Mouse (Mus musculus) cortical plate, adult 2 months (tissue): ENCODE measurements at regions not wholly inside any gene's neighbourhood (a gene's known extent, or its start where the extent isn't known, plus 50 kb on each side); places are given as distances from the start of the nearest gene placed in this dataset.

Source experiments
- CTCF ChIP-seq: fragments of 200-500 bp; IDR thresholded peaks from 2 replicates; pipeline ENCODE4 v1.5.1; 2011; ENCODE audit warnings: mild to moderate bottlenecking, control low read depth, low read length; ENCODE audit not compliant: insufficient read depth; ENCODE audit errors: extremely low read depth
- POLR2A ChIP-seq: fragments of 200-500 bp; IDR thresholded peaks from 2 replicates; pipeline ENCODE4 v1.6.1; 2011; ENCODE audit warnings: mild to moderate bottlenecking, low read length, control low read depth; ENCODE audit not compliant: insufficient read depth; ENCODE audit errors: extremely low read depth

DNA sequence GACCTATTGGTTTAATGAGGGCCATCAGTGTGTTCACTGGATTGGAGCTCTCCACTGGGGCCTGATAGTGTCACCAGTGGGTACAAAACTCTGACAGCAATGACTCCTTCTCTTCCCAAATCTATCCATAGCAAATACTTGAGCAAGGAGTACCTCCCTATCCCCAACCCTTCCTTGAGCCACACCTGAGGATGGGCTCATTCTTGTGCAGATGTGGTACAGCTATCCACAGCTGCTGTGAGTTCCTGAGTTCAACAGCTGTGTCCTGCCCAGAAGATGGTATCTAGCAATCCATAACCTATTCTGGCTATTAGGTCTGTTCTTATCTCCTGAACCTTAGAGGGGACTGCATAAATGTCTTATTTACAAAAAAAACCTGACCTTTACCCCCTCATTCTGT lies 148.7 kb upstream of the Cwc22 start:
- TF ChIP-seq CTCF: no peak
- no peak for TF ChIP-seq POLR2A
